Mouse (Mus musculus) CH12.LX (cell line): ENCODE measurements at regions not wholly inside any gene's neighbourhood (a gene's known extent, or its start where the extent isn't known, plus 50 kb on each side); places are given as distances from the start of the nearest gene placed in this dataset.

ENCODE experiments used
- CTCF ChIP-seq, 2 experiments: IDR thresholded peaks in 1 of 2; conservative IDR thresholded peaks in 1 of 2; 2 replicates each; pipeline ENCODE4 v1.5.1; 2011 to 2012; ENCODE audit warnings: low read depth in 2 of 2, low read length in 2 of 2, improper control_type of control experiment in 1 of 2, inconsistent platforms in 1 of 2, mild to moderate bottlenecking in 1 of 2, moderate library complexity in 1 of 2
- EP300 ChIP-seq: IDR thresholded peaks from 2 replicates; pipeline ENCODE4 v1.6.1; 2011; ENCODE audit warnings: low read length, improper control_type of control experiment
- JUND ChIP-seq: conservative IDR thresholded peaks from 2 replicates; pipeline ENCODE4 v1.6.1; 2011; ENCODE audit warnings: low read depth, low read length, improper control_type of control experiment
- MAFK ChIP-seq: IDR thresholded peaks from 2 replicates; pipeline ENCODE4 v1.6.1; 2011; ENCODE audit warnings: low read length, improper control_type of control experiment; ENCODE audit not compliant: insufficient replicate concordance
- MAX ChIP-seq: IDR thresholded peaks from 2 replicates; pipeline ENCODE4 v1.6.1; 2011; ENCODE audit warnings: low read length, improper control_type of control experiment
- POLR2A ChIP-seq: IDR thresholded peaks from 2 replicates; pipeline ENCODE4 v1.6.1; 2011; ENCODE audit warnings: low read depth, mild to moderate bottlenecking, improper control_type of control experiment, low read length
- UBTF ChIP-seq: IDR thresholded peaks from 2 replicates; pipeline ENCODE4 v1.6.1; 2012; ENCODE audit warnings: low read depth, mild to moderate bottlenecking, inconsistent platforms, low read length, improper control_type of control experiment, moderate library complexity

DNA sequence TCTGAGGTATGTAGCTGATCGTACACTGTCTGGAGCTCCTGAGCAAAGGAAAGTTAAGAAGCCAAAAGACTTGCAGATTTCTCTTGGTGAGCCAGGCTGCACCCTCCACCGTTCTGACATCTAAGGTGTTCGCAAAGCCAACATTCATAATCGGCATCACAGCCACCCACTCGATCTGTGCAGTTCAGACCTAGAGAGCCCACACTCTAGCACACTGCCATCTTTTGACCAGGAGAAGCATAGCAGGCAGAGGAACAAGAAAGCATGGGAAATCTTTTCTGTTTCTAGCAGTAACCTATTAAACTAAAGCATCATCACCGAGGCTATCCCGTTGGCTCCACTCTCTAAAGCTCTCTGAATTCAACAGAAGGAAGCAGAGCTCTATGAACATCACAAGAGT is 59.2 kb downstream of the Areg start:
- peak; percentile 58 to 77; a peak in 3 of 4 replicates for TF ChIP-seq CTCF (conservative IDR thresholded peaks at IDR 0.05 in 1 of 2, IDR thresholded peaks at IDR 0.05 in 1 of 2; ENCODE audit: low read depth in 2 of 2, low read length in 2 of 2)
- TF ChIP-seq POLR2A: no peak
- TF ChIP-seq UBTF: no peak
- no peak for TF ChIP-seq JUND
- TF ChIP-seq MAFK: no peak
- TF ChIP-seq MAX: no peak
- no peak for TF ChIP-seq EP300
